Mouse (Mus musculus): Measurements from ENCODE around the gene Mtmr14.

The Mtmr14 gene

DNA sequence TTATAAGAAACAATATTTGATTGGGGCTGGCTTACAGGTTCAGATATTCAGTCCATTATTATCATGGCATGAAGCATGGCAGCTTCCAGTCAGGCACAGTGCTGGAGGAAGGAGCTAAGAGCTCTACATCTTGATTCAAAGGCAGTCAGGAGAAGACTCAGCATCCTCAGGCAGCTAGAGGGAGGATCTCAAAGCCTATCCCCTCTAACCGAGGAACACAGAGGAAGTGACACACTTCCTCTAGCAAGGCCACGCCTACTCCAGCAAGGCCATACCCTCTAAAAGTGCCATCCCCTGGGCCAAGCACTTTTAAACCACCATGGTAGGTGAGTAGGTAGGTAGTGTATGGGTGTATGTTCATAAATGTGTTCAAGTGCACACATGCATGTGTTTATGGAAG lies 92.9 kb downstream of the Mtmr14 start:
- DNase-seq (ENCODE audit: low read depth, low spot score), result no peak

All from skeletal muscle tissue, adult 2 months (tissue).